Mouse (Mus musculus) kidney, adult 8-10 months (tissue): ENCODE data around the gene Cntnap2.
"Not testable (repeated sequence)": the region's sequence is repeated elsewhere in the genome, so short reads cannot be mapped to it uniquely, and the experiment has no call there.

Experiments used
- DNase-seq, 2 experiments: peaks; one replicate each; pipeline ENCODE4 v3.0.0; 2022

Gene Cntnap2

DNA sequence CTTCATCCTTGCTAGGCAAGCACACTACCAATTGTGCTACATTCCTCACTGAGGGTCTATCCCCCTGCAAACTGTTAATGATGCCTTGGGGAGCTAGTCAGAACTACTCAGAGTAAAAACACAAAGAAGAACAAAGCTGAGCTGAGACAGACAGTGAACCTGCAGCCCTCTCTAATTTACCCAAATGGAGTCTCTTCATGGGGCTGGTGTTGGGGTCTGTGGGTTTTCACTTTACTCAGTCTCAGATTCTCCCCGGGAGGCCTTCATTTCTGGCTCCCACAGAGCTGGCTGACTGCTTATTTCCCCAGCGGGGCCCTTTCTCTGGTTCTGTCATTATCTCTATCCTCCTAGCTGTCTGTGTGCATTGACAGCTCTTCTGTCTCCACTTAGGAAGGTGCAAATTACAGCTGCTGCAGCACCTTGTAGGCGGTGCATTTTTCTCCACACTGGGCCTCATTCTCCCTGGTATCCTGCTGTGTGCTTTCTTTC lies 2200.5 kb downstream of the Cntnap2 start:
- DNase-seq = no peak

DNA sequence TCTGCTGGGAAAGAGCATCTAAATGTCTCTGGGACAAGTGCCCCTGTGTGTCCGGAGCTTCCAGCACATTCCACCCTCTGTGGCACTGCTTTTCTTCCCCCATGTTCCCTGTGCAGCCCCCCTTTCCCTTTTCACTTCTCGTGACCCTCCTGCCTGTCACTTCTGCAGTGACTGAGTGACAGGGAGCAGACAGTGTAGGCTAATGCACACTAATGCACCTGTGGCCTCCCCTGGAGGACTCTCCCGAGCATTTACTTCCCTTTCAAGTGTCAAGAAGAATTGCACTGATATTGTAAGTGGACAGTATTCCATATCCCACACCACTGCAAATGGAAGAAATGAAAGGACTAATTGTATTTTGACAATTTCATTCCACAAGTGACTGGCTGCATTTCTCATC lies 2208.1 kb downstream of the Cntnap2 start:
- no peak for DNase-seq

GRCm38 (mm10) chr6:47269455-47269854 lies 2210.3 kb downstream of the Cntnap2 start:
- no peak for DNase-seq

GRCm38 (mm10) chr6:47271576-47271975 lies 2212.4 kb downstream of the Cntnap2 start:
- DNase-seq = no peak

DNA sequence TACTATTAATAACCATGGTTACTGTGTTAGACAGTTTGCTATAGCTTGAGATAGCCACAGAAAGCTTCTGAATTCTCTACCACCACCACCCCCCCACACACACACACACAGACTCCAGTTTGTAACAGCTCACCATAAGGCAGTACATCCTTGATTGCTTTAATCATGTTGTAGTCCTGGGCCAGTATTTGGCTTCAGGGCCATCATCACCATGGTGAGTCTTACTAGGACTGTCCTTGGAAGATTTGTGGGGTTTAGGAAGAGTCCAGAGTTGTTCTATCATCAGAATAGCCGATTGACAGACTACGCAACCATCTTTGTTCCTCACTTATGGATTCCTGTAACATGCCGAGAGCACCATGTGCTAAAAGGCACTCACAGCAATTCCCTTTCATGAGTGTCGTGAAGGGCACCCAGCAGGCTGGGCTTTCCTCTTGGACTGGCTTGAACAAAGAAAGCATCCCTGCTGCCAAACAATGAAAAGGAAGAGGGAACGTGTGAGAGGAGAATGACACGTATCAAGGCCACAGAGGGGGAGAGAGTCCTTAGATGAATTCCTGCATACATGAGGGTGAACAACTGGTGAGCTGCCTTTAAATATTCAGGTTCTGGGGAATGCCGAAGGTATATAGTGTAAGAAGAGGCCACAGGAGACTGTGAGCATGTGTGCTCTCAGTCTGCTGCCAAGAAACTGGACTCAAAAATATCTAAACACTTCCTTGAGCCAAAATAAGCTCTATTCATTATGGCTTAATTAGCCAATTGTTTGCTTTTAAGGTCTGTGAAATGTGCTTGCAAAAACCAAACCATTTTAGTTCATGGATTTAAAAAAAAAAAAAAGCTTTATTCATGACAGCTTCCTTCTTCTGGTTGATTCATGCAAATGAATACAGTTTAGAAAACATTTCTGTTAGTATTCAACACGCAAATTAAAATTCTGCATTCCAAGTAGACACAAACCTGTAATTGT lies 2213.7 kb downstream of the Cntnap2 start:
- no peak for DNase-seq

GRCm38 (mm10) chr6:47275065-47275464 lies 2215.9 kb downstream of the Cntnap2 start:
- no peak for DNase-seq

- no peak for DNase-seq
Observed at GRCm38 (mm10) chr6:47279183-47279582, 2220.0 kb downstream of the Cntnap2 start.

DNA sequence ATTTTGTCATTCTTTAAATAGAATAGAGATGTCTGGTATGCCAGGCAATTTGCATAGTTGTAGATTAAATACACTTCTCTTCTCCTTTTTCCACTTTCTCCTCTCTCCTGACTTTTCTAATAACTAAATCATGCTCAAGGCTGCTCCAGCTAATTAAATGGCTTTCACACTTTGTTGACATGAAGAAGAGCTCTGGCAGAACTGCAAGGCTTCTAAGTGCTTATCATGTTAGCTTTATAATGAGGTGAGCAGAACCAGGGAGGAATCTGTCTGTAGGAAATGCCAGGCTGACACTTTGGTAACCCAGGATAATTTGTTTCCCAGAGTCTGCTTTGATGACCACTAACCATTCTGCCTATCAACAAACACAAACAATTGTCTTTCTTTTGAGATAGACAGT lies 2222.4 kb downstream of the Cntnap2 start:
- DNase-seq = no peak

DNA sequence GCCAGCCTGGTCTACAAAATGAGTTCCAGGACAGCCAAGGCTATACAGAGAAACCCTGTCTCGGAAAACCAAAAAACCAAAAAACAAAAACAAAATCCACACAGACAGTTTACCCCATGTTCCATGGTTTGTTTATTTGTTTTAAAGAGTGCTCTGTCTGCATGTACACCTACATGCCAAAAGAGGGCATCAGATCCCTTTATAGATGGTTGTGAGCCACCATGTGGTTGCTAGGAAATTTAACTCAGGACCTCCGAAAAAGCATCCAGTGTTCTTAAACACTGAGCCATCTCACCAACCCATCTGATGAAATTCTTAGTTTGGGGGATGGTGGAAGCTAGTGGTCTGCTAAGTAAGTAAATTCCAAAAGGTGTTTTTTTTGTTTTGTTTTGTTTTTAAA lies 2225.6 kb downstream of the Cntnap2 start:
- DNase-seq = no peak

DNA sequence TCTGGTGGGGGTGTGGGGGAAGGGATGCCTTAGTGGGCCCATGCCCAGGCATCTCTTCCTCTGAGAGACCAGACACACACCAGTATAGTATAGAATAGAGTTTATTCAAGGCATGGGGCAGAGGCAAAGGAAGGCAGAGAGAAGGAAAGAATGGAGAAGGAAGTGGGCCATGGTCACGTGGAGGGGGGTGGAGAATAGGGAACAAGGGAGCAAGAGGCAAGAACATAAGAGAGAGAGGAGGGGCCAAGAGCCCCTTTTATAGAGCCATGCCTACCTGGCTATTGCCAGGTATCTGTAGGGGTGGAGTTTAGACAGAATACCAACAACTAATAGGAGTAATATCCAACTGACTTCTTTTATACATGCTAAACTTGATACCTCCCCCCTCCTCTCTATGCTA lies 2226.6 kb downstream of the Cntnap2 start:
- DNase-seq = no peak

GRCm38 (mm10) chr6:47286247-47286967 lies 2227.2 kb downstream of the Cntnap2 start:
- not testable (repeated sequence) for DNase-seq

GRCm38 (mm10) chr6:47287722-47288121 lies 2228.6 kb downstream of the Cntnap2 start:
- DNase-seq = no peak

DNA sequence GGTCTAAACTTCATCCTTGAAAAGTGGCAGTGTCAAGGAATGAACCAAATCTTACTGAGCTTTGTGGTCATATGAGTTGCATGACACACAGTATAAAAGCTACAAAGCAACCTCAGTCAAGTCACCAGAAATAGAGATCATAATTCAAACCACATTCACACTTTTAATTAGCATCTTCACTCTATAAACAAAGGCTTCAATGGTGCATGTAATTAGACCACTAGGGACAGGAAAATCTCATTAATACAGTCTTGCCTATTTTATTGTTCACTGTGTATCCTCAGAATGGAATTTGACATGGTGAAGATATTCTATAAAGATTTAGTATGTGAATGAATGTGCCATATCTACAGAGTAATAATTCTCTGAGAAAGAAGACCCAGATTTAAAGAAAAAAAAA lies 2232.8 kb downstream of the Cntnap2 start:
- DNase-seq = no peak

DNA sequence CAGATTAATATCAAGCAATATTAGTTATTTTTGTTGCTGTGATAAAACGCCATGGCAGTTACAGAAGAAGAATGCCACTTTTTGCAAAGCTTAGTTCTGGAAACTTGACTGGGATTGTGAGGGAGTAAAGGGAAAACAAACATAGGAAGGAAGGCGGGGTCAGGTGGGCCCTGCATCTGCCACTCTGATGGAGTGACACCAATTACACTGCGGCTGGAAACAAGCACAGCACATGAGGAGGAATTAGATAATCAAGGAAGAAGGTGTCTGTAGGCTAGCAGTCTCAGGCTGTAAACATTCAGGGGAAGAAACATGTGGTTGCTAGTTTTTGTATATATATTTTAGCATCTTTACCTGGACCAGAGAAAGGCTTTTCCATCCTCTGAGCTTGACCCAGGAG lies 2233.3 kb downstream of the Cntnap2 start:
- DNase-seq = no peak

DNA sequence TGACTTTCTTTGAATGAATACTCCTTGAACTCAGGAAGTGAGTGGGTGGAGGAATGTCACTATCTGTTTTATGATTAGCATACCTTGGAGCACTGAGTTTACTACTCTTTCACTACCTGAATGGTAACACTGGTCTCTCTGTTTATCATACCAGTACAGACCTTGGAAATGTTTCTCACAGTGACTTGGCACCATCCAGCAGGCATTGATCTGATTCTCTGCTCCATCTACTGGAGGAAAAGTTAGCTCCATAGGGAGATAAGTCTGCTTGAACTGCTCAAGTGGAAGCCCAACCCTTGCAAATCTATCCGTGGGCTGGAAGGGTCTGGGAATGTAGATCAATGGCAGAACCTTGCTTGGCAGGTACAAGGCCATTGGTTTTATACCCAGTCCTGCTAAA lies 2235.3 kb downstream of the Cntnap2 start:
- no peak for DNase-seq

DNA sequence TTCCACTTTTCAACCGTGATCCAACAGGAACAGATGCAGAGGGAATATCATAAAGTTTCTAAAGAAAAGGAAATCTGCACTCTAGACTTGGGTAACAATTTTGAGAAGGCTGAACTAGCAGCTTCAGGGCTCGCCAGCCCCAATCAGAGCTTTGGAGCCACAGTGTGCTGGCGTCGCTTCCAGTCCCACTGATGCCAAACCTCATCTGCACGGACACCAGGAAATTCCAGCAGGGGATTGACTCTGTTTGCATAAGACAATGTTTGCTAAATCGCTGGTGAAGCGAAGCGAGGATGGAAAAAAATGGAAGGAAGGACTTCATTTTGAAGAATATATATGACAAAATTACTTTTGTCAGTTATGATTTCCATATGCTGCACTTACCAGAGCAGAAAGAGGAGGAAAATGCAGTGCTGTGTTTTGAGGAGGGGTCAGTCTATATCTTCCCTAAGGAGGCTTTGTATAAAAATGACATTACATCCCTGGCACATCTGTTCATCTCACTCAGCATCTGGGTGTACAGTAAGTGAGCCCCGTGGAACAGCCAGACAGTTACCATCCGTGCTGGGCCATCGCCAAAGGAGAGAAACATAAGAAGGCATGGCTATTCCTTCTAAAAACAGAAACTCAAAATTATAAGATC lies 2245.8 kb downstream of the Cntnap2 start:
- no peak for DNase-seq

GRCm38 (mm10) chr6:47306065-47306798 lies 2247.1 kb downstream of the Cntnap2 start:
- DNase-seq = no peak

- DNase-seq = no peak
Observed at GRCm38 (mm10) chr6:47306954-47307353, 2247.8 kb downstream of the Cntnap2 start.

DNA sequence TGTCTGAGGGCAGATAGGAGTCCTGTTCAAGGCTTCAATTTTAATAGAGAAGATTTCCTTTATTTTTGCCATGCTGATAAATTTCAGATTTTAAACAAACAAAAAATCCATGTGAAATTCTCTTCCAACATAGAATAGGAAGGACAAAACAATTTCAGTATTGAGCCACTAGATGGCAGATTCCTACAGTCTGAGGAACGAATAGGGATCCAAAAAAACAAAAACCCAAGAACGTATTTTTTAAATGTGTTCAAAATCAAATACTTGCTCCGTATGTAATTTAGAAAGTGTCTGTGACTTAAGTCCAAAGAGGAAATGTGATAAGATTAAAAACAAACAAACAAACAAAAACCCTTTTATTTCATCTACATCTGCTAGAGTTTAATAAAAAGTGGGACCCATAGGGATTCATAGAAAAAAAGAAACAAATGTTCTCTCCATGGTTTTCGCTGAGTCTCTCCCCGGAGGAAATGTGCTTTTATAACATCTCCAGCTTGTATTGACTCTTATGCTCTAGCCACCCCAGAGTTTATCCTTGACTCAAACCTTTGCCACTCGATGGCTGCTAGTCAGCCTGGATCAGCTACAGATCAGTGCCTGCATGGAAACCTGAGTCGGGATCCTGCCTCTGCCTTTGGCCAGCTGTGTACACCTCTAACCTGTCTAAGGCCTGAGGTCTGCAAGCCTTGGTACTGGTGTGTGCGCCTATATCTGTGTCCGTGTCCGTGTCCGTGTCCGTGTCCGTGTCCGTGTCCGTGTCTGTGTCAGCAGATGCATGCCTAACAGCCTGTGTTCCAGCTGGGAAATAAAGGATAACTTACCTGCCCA lies 2255.6 kb downstream of the Cntnap2 start:
- DNase-seq = no peak

DNA sequence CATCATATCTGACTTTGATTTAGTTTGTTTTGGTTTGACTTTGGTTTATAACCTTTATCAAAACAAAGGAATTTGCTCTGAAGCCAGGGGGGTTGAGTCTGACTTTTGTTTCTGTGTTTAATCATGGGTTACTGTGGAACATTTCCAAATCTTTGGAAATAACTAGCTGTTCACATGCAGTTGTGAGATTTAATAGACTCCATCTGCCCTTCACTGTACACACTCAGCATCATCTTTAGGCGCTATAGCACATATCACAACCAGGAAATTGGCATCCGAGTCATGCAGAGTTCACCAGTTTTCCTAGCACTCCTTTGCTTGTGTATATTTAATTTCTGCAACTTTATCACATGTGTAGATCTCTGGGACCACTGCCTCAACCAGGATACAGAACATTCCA lies 2256.3 kb downstream of the Cntnap2 start:
- no peak for DNase-seq

- no peak for DNase-seq
Observed at GRCm38 (mm10) chr6:47317253-47317652, 2258.1 kb downstream of the Cntnap2 start.

GRCm38 (mm10) chr6:47318705-47319104 lies 2259.5 kb downstream of the Cntnap2 start:
- no peak for DNase-seq
